Mouse (Mus musculus) kidney, postnatal 0 days (tissue): ENCODE results near the gene Hmgb2. TPM values are rescaled to one million over a fixed set of nuclear protein-coding genes. Genes with fewer than 3 reads are reported as not detected.

ENCODE experiments used
- ATAC-seq: fragments of 200-750 bp; cut with Nextera tagmentation; replicated peaks from 2 replicates; pipeline ENCODE4 v1.8.0; 2017; ENCODE audit warnings: low read depth, moderate number of reproducible peaks, moderate TSS enrichment, moderate library complexity; ENCODE audit not compliant: low FRiP score
- DNase-seq: peaks from one replicate; pipeline ENCODE4 v3.0.0-alpha.2; 2016; ENCODE audit warnings: low spot score
- H3K27ac ChIP-seq: fragments of 300-500 bp; sonication (generic); 2 replicates; pipeline ENCODE4 v1.5.1; 2014; ENCODE audit warnings: mild to moderate bottlenecking
- H3K27me3 ChIP-seq: fragments of 300-500 bp; sonication (generic); 2 replicates; pipeline ENCODE4 v1.6.1; 2014; ENCODE audit warnings: low read length, mixed read lengths; ENCODE audit not compliant: insufficient read depth
- H3K36me3 ChIP-seq: fragments of 300-500 bp; sonication (generic); 2 replicates; pipeline ENCODE4 v1.6.1; 2014; ENCODE audit warnings: low read length, mixed read lengths; ENCODE audit not compliant: insufficient read depth
- H3K4me1 ChIP-seq: fragments of 300-500 bp; sonication (generic); replicated peaks from 2 replicates; pipeline ENCODE4 v1.6.1; 2014; ENCODE audit warnings: antibody characterized with exemption, low read length, mixed read lengths; ENCODE audit not compliant: insufficient read depth
- H3K4me2 ChIP-seq: fragments of 300-500 bp; sonication (generic); 2 replicates; pipeline ENCODE4 v1.6.1; 2014; ENCODE audit warnings: mild to moderate bottlenecking, low read length, moderate library complexity, mixed read lengths
- H3K4me3 ChIP-seq: fragments of 300-500 bp; sonication (generic); replicated peaks from 2 replicates; pipeline ENCODE4 v1.5.1; 2014; ENCODE audit warnings: low read depth, low read length
- H3K9ac ChIP-seq: fragments of 300-500 bp; sonication (generic); 2 replicates; pipeline ENCODE4 v1.6.1; 2014; ENCODE audit warnings: low read depth, low read length
- H3K9me3 ChIP-seq: fragments of 300-500 bp; sonication (generic); replicated peaks from 2 replicates; pipeline ENCODE4 v1.6.1; 2016; ENCODE audit warnings: low read length, inconsistent platforms, mixed read lengths
- CTCF ChIP-seq: IDR thresholded peaks from 2 replicates; pipeline ENCODE4 v1.5.1; 2016; ENCODE audit warnings: antibody characterized with exemption, low read depth, mild to moderate bottlenecking, moderate library complexity
- WGBS: fragments of 180-500 bp; shearing (Covaris S2); extraction: QIAGEN DNeasy Blood & Tissue Kit; methylation state at CpG from one replicate; pipeline ENCODE4 v1.1.7; 2014; 5-methylcytosine and 5-hydroxymethylcytosine counted together
- polyA plus RNA-seq: library from polyadenylated mRNA; unstranded; fragments of >200 nt; fragmentation: Nextera tagmentation; extraction: Ambion mirVana; gene quantifications from 2 replicates; pipeline ENCODE4 v1.2.1, GENCODE M21; 2015

The Hmgb2 gene
- polyA plus RNA-seq, 1 experiment from 2014 or later = 307 TPM

DNA sequence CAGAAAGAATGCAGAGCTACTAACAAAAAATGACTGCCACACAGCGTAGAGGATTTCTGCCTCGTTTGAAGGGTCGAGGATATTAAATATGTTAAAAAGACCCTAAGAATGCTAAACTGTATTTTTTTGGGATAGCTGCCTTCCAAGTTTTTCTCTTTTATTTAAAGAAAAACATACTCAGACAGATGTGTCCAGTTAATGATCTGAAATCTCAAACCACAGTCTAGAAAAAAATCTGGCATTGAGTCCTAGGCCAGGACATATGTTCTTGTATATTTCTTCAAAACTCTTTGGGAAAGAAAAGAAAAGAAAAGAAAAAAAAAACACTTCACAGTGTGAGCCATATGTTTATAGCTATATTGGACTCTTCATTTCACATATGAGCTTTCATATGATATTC, 51.0 kb downstream of the Hmgb2 start:
- ATAC-seq (no peak), DNase-seq (peak; percentile 41)
- H3K27ac ChIP-seq = no peak overlapping the region
- no peak overlapping the region for H3K9ac ChIP-seq
- no peaks in the 10 kb centered on the region for H3K9me3 ChIP-seq
- no peaks in the 10 kb centered on the region for H3K27me3 ChIP-seq
- no peaks in the 10 kb centered on the region for H3K36me3 ChIP-seq
- H3K4me1 ChIP-seq = no peaks in the 10 kb centered on the region
- 70% methylated on average over 3 of the region's 3 CpGs for WGBS
- TF ChIP-seq CTCF = no peak
- H3K4me3 ChIP-seq = no peak overlapping the region
- no peak overlapping the region for H3K4me2 ChIP-seq

DNA sequence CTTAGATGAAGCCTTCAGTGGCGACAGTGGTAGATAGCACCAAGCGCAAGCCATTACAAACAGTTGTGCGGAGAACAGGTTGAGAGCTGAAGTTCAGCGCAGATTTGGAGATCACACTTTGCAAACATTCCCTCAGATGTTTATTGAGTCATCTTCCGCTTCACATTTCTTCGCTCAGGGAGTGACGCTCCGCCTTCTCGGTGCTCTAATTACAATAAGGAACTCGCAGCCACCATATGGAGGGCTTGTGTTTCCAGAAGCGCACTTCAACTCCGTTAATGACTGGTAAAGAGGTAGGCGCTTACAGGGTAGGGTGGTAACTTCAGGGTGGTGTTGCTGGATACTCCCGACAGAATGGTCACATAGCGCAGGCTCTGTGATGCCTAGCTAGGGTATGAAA, 52.0 kb downstream of the Hmgb2 start:
- DNase-seq = no peak
- no peak overlapping the region for H3K9ac ChIP-seq

DNA sequence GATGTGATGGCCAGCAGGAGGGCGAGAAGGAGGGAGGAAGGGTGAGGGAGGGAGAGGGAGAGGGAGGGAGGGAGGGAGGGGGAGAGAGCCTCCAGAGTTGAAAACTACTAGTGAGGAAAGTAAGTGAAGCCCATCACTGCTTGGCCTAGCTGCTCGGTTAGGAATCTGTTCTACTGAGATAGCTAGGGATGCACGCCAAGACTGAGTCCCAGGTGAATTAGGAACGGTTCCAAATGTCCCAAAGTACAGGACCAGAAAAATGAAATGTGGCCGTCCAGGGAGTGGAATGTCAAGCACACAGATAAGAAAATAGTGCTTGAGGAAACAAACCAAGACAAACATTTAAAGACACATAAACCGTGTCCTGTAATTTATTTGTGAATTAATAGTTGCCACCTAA, 53.3 kb downstream of the Hmgb2 start:
- ATAC-seq (no peak), DNase-seq (no peak)
- WGBS = 62% methylated on average over 6 of the region's 6 CpGs
- Histone ChIP-seq H3K27ac (no peak overlapping the region), H3K9me3 (no peaks in the 10 kb centered on the region), H3K9ac (no peak overlapping the region), H3K4me1 (no peaks in the 10 kb centered on the region), H3K27me3 (no peaks in the 10 kb centered on the region), H3K4me3 (no peak overlapping the region), H3K36me3 (no peaks in the 10 kb centered on the region), H3K4me2 (no peak overlapping the region)
- TF ChIP-seq CTCF = no peak

More for the DNA sequence above, 52.0 kb downstream of the Hmgb2 start:
- no peak overlapping the region for H3K4me2 ChIP-seq
- WGBS = 87% methylated on average over 15 of the region's 15 CpGs
- H3K36me3 ChIP-seq = no peaks in the 10 kb centered on the region
- TF ChIP-seq CTCF = no peak
- H3K27ac ChIP-seq = no peak overlapping the region
- no peak overlapping the region for H3K4me3 ChIP-seq
- no peaks in the 10 kb centered on the region for H3K4me1 ChIP-seq
- H3K9me3 ChIP-seq = no peaks in the 10 kb centered on the region
- no peaks in the 10 kb centered on the region for H3K27me3 ChIP-seq
- ATAC-seq = no peak

Other genes with a start within 250 kb of the Hmgb2 start
- not detected in 2 replicates for gene Hand2, start 190.9 kb upstream of the Hmgb2 start, polyA plus RNA-seq
- not detected in 2 replicates for gene Scrg1, start 56.0 kb upstream of the Hmgb2 start, polyA plus RNA-seq
- gene Sap30, start 24.0 kb upstream of the Hmgb2 start, polyA plus RNA-seq = 25.8 and 35.4 TPM in 2 replicates
- 14.9 and 16.9 TPM in 2 replicates for gene Galnt7, start 141.1 kb downstream of the Hmgb2 start, polyA plus RNA-seq